Mouse (Mus musculus) CH12.LX (cell line): ENCODE data around the gene Notch3.

ENCODE experiments used
- CTCF ChIP-seq, 2 experiments: IDR thresholded peaks in 1 of 2; conservative IDR thresholded peaks in 1 of 2; 2 replicates each; pipeline ENCODE4 v1.5.1; 2011 to 2012; ENCODE audit warnings: low read depth in 2 of 2, low read length in 2 of 2, improper control_type of control experiment in 1 of 2, inconsistent platforms in 1 of 2, mild to moderate bottlenecking in 1 of 2, moderate library complexity in 1 of 2
- ETS1 ChIP-seq: conservative IDR thresholded peaks from 2 replicates; pipeline ENCODE4 v1.6.1; 2012; ENCODE audit warnings: low read depth, mild to moderate bottlenecking, inconsistent platforms, low read length, improper control_type of control experiment, moderate library complexity
- JUN ChIP-seq: IDR thresholded peaks from 2 replicates; pipeline ENCODE4 v1.6.1; 2011; ENCODE audit warnings: low read depth, mild to moderate bottlenecking, low read length, improper control_type of control experiment, moderate library complexity; ENCODE audit not compliant: insufficient read depth
- MAX ChIP-seq: IDR thresholded peaks from 2 replicates; pipeline ENCODE4 v1.6.1; 2011; ENCODE audit warnings: low read length, improper control_type of control experiment
- NELFE ChIP-seq: IDR thresholded peaks from 2 replicates; pipeline ENCODE4 v1.6.1; 2011; ENCODE audit warnings: low read depth, low read length, improper control_type of control experiment
- POLR2A ChIP-seq: IDR thresholded peaks from 2 replicates; pipeline ENCODE4 v1.6.1; 2011; ENCODE audit warnings: low read depth, mild to moderate bottlenecking, improper control_type of control experiment, low read length
- RCOR1 ChIP-seq: conservative IDR thresholded peaks from 2 replicates; pipeline ENCODE4 v1.6.1; 2012; ENCODE audit warnings: low read depth, mild to moderate bottlenecking, inconsistent platforms, low read length, improper control_type of control experiment
- ZNF384 ChIP-seq: IDR thresholded peaks from 2 replicates; pipeline ENCODE4 v1.6.1; 2012; ENCODE audit warnings: low read depth, low read length, improper control_type of control experiment, inconsistent platforms

DNA sequence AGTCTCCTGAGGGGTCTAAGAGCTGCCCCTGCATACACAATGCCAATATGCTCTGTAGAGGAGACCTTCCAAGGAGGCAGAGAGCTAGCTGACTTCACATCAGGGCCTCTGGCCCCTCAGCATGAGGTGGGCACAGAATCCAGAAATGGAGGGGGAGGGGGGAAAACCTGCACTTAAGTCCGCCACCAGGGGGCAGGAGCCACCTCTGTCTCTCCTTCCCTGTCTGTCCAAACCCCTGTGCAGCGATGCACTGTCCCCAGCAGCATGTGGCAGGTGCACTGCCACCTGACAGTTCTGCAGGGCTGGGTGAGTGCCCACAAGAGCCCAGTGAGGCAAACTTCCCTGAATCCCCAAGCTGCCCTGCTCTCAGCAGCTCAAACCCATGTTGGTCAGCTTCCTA, 91.5 kb downstream of the Notch3 start:
- TF ChIP-seq CTCF (conservative IDR thresholded peaks at IDR 0.05 in 1 of 2, IDR thresholded peaks at IDR 0.05 in 1 of 2; ENCODE audit: low read depth in 2 of 2, low read length in 2 of 2) (peak; percentile 63 to 71), NELFE (no peak), POLR2A (no peak), ETS1 (no peak), ZNF384 (no peak), JUN (no peak), RCOR1 (no peak), MAX (no peak)
